Mouse (Mus musculus) small intestine, adult 2 months (tissue): ENCODE results near the gene Btbd18.

Experiments
- CTCF ChIP-seq: fragments of 200-500 bp; IDR thresholded peaks from 2 replicates; pipeline ENCODE4 v1.5.1; 2012; ENCODE audit warnings: low read depth, mild to moderate bottlenecking, control low read depth, inconsistent platforms, low read length, moderate library complexity, mixed read lengths; ENCODE audit not compliant: insufficient replicate concordance, insufficient read length; ENCODE audit errors: extremely low read depth
- POLR2A ChIP-seq: fragments of 200-500 bp; IDR thresholded peaks from 2 replicates; pipeline ENCODE4 v1.6.1; 2012; ENCODE audit warnings: low read depth, mild to moderate bottlenecking, control low read depth, inconsistent platforms, low read length, moderate library complexity

DNA sequence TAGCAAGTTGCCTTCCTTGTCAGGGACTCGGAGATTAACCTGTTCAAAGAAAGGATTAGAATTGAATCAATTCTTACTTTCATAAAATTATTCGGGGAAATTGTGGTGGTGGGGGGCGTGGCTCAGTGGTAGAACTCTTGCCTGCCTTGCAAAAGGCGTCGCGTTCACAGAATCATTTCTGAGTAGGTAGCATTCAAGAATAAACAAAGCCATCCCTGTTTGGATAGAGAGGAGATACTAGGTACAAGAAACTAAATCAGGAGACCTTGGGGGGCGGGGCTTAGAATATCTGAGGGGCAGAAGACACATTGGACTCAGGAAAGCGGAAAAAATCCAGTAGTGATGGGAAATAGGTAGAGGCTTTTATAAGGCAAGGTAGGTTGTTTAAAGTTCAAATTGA lies 20.1 kb downstream of the Btbd18 start, which contains the start of gene Tmx2:
- no peak for TF ChIP-seq POLR2A
- TF ChIP-seq CTCF = no peak
